Mouse (Mus musculus) brain, embryonic 14.5 days (tissue): Measurements from ENCODE around the gene Hyal3. TPM values are rescaled to one million over a fixed set of nuclear protein-coding genes. Genes with fewer than 3 reads are reported as not detected.

Experiments
- DNase-seq: peaks from one replicate; pipeline ENCODE4 v3.0.0-alpha.2; 2011; ENCODE audit warnings: low read depth
- CTCF ChIP-seq: fragments of 200-500 bp; IDR thresholded peaks from 2 replicates; pipeline ENCODE4 v1.5.1; 2012; ENCODE audit warnings: inconsistent platforms, mild to moderate bottlenecking, moderate library complexity, borderline replicate concordance; ENCODE audit not compliant: insufficient read depth, insufficient read length; ENCODE audit errors: extremely low read depth
- POLR2A ChIP-seq: fragments of 200-500 bp; IDR thresholded peaks from 2 replicates; pipeline ENCODE4 v1.6.1; 2012; ENCODE audit warnings: mild to moderate bottlenecking, inconsistent platforms, borderline replicate concordance; ENCODE audit not compliant: poor library complexity, insufficient read depth, insufficient read length, severe bottlenecking; ENCODE audit errors: extremely low read depth
- polyA plus RNA-seq: library from polyadenylated mRNA; depleted of rRNA; stranded (reverse); fragments of >200 nt; gene quantifications from 2 replicates; pipeline ENCODE4 v1.2.3, GENCODE M21; 2012; rRNA removed

Hyal3 gene
- polyA plus RNA-seq, 1 experiment = 1.6 TPM

GRCm38 (mm10) chr9:107628721-107629410 lies 48.2 kb downstream of the Hyal3 start:
- DNase-seq = no peak
- no peak for TF ChIP-seq POLR2A
- no peak for TF ChIP-seq CTCF

GRCm38 (mm10) chr9:107629411-107629730 lies 48.8 kb downstream of the Hyal3 start:
- TF ChIP-seq POLR2A = no peak
- no peak for TF ChIP-seq CTCF
- DNase-seq = no peak

GRCm38 (mm10) chr9:107629901-107630425 lies 49.3 kb downstream of the Hyal3 start:
- peak; percentile 85 for DNase-seq
- TF ChIP-seq CTCF = no peak
- no peak for TF ChIP-seq POLR2A

GRCm38 (mm10) chr9:107630576-107630975 lies 50.0 kb downstream of the Hyal3 start:
- DNase-seq = peak; percentile 96
- TF ChIP-seq POLR2A = no peak
- no peak for TF ChIP-seq CTCF

- no peak for TF ChIP-seq POLR2A
- no peak for TF ChIP-seq CTCF
- DNase-seq = peak; percentile 60
These were observed 50.8 kb downstream of the Hyal3 start for GRCm38 (mm10) chr9:107631311-107631826.

- TF ChIP-seq POLR2A (no peak), CTCF (no peak)
- DNase-seq = no peak
These were observed 51.2 kb downstream of the Hyal3 start for GRCm38 (mm10) chr9:107631861-107632260.

GRCm38 (mm10) chr9:107632478-107632877 lies 51.9 kb downstream of the Hyal3 start:
- no peak for TF ChIP-seq CTCF
- TF ChIP-seq POLR2A = no peak
- DNase-seq = peak; percentile 83

GRCm38 (mm10) chr9:107633091-107633660 lies 52.6 kb downstream of the Hyal3 start:
- peak; percentile 85 for DNase-seq
- TF ChIP-seq CTCF = no peak
- no peak for TF ChIP-seq POLR2A

GRCm38 (mm10) chr9:107633661-107634405 lies 53.2 kb downstream of the Hyal3 start:
- no peak for TF ChIP-seq CTCF
- TF ChIP-seq POLR2A = no peak
- peak; percentile 61 for DNase-seq

- no peak for TF ChIP-seq CTCF
- no peak for TF ChIP-seq POLR2A
- DNase-seq = no peak
These were observed 54.0 kb downstream of the Hyal3 start for GRCm38 (mm10) chr9:107634406-107635278.

- peak; percentile 98 for DNase-seq
- TF ChIP-seq POLR2A = peak; percentile 90
- no peak for TF ChIP-seq CTCF
These were observed 54.8 kb downstream of the Hyal3 start, which contains the start of gene Gnai2 for GRCm38 (mm10) chr9:107635279-107636028. Gene Gnai2 (minus strand): TSS chr9:107635367.

Other genes starting within 250 kb of the Hyal3 start
- 29.5 and 35.9 TPM in 2 replicates for gene Hemk1, start 242.5 kb upstream of the Hyal3 start, polyA plus RNA-seq
- gene 6430571L13Rik, start 240.2 kb upstream of the Hyal3 start, polyA plus RNA-seq = 6.2 and 8.6 TPM in 2 replicates
- gene Cacna2d2, start 181.2 kb upstream of the Hyal3 start, polyA plus RNA-seq = 105 and 143 TPM in 2 replicates
- gene Tmem115, start 46.9 kb upstream of the Hyal3 start, polyA plus RNA-seq = 37.3 and 42.1 TPM in 2 replicates
- gene Cyb561d2, start 38.6 kb upstream of the Hyal3 start, polyA plus RNA-seq = 34.3 and 45.7 TPM in 2 replicates
- 74.5 and 109 TPM in 2 replicates for gene Nprl2, start 38.6 kb upstream of the Hyal3 start, polyA plus RNA-seq
- gene Zmynd10, start 33.5 kb upstream of the Hyal3 start, polyA plus RNA-seq = 7.4 and 8.4 TPM in 2 replicates
- gene Rassf1, start 29.3 kb upstream of the Hyal3 start, polyA plus RNA-seq = 31.5 and 34.2 TPM in 2 replicates
- 97.6 and 109 TPM in 2 replicates for gene Tusc2, start 17.6 kb upstream of the Hyal3 start, polyA plus RNA-seq
- 50.6 and 55.4 TPM in 2 replicates for gene Hyal2, start 12.9 kb upstream of the Hyal3 start, polyA plus RNA-seq
- gene Hyal1, start 3.9 kb upstream of the Hyal3 start, polyA plus RNA-seq = 3.3 and 5.6 TPM in 2 replicates
- 28.8 and 32.4 TPM in 2 replicates for gene Naa80, start 1.9 kb upstream of the Hyal3 start, polyA plus RNA-seq
- gene Ifrd2, start 6.8 kb downstream of the Hyal3 start, polyA plus RNA-seq = 21.4 and 29.6 TPM in 2 replicates
- 3.9 and 6.7 TPM in 2 replicates for gene Sema3b, start 28.4 kb downstream of the Hyal3 start, polyA plus RNA-seq
- 488 and 561 TPM in 2 replicates for gene Gnai2, start 54.5 kb downstream of the Hyal3 start, polyA plus RNA-seq
- 79.7 and 82.3 TPM in 2 replicates for gene Slc38a3, start 88.7 kb downstream of the Hyal3 start, polyA plus RNA-seq
- gene Gnat1, start 98.9 kb downstream of the Hyal3 start, polyA plus RNA-seq = 0.39 and 0.48 TPM in 2 replicates
- gene Sema3f, start 129.7 kb downstream of the Hyal3 start, polyA plus RNA-seq = 163 and 176 TPM in 2 replicates
- 183 and 228 TPM in 2 replicates for gene Rbm5, start 190.2 kb downstream of the Hyal3 start, polyA plus RNA-seq